Mouse (Mus musculus) MN1 (cell line): ENCODE data around the gene Igsf8.

Source experiments
- DNase-seq: peaks from one replicate; pipeline ENCODE4 v3.0.0-alpha.2; 2016; ENCODE audit warnings: low spot score

Igsf8 gene

GRCm38 (mm10) chr1:172323801-172324359 is 62.4 kb downstream of the Igsf8 start:
- no peak for DNase-seq

GRCm38 (mm10) chr1:172324725-172325124 is 63.3 kb downstream of the Igsf8 start:
- peak; percentile 82 for DNase-seq

- DNase-seq: no peak
These were observed 64.5 kb downstream of the Igsf8 start for GRCm38 (mm10) chr1:172325680-172326535.

DNA sequence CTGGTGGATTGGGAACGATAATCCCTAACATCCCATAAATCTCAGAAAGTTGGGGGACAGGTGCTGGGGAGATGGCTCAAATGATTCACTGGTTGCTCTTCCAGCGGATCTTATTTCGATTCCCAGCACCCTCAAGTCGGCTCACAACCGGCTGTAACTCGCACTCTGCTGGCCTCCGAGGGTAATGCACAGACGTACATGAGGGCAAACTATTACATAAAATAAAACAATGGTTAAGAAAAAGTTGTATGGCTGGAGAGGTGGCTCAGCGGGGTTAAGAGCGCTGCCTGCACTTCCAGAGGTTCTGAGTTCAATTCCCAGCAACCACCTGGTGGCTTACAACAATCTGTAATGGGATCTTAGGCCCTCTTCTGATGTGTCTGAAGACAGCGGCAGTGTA is 65.2 kb downstream of the Igsf8 start:
- no peak for DNase-seq

- no peak for DNase-seq
These were observed 66.0 kb downstream of the Igsf8 start for GRCm38 (mm10) chr1:172327206-172328001.

GRCm38 (mm10) chr1:172328041-172328440 is 66.6 kb downstream of the Igsf8 start:
- DNase-seq: no peak

GRCm38 (mm10) chr1:172328461-172328860 is 67.0 kb downstream of the Igsf8 start:
- DNase-seq: no peak

DNA sequence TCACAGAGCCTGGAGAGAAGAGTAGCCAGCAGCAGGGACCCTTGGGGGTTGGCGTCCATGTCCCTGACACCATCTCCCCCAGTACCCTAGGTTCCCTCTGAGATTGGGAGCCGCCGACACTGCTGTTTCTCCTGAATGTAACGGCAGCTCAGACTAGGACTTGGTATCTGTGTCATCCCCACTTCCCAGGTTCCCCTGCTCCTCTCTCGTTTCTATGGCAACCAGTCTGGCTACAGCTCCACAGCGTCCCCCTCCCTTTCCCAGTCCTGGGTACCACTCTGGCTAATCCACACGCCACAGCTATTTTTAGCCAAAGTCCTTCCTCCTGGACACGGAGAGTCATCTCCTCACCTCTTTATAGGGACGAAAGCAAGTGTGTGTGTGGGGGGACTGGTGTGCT is 67.7 kb downstream of the Igsf8 start, which contains the start of gene Kcnj9:
Gene Kcnj9 (minus strand): TSS at position 188 of the 400 bp plus-strand sequence.
- peak; percentile 77 for DNase-seq

GRCm38 (mm10) chr1:172329616-172330015 is 68.2 kb downstream of the Igsf8 start:
- no peak for DNase-seq

- DNase-seq: no peak
These were observed 70.0 kb downstream of the Igsf8 start for GRCm38 (mm10) chr1:172331422-172331947.

DNA sequence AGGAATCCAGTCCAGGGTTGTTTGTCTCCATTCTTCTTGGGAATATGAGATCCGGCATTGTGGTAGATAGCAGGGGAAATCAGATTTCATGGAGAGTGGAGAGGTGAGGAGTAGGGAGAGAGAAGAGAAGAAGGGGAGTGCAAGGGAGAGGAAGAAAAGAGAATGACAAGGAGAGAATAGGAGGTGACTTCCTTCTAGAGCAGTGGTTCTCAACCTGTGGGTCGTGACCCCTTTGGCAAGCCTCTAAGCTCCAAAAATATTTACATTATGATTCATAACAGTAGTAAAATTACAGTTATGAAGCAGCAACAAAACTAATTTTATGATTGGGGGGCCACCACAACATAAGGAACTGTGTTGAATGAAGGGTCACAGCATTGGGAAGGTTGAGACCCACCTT is 71.5 kb downstream of the Igsf8 start:
- no peak for DNase-seq

- DNase-seq: no peak
These were observed 72.1 kb downstream of the Igsf8 start for GRCm38 (mm10) chr1:172333512-172333911.

- no peak for DNase-seq
These were observed 74.4 kb downstream of the Igsf8 start for GRCm38 (mm10) chr1:172335804-172336203.

DNA sequence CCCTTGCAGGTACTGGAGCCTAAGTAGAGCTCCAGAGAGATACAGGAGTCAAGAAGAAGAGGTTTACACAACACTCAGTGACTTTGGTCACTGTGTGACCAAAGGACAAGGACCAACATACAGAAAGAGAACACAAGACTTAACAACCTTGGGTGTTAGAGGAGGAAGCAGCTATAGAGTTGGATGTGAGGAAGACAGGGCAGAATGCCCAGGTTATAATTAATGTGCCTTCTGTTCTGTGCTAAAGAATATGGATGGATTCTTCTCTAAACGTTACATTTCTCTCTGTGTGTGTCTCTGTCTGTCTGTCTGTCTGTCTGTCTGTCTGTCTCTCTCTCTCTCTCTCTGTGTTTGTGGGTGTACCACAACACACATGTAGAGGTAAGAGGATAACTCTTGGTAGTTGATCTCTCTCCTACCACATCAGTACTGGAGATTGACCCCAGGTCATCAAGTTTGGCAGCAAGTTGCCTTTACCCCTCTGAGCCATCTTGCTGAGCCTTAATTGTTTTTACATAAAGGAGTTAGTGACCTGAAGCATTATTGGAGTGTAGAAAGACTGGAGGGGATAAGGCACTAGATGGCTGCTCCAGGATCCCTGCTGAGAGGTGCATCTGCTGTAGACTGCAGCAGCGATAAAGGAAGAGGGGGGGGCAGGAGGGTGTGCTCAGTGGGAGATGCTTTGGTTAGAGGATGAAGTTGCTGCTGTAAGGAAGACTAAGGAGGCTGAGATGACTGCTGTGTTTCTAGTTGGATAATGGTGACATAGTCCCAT is 76.2 kb downstream of the Igsf8 start:
- no peak for DNase-seq

GRCm38 (mm10) chr1:172340729-172341321 is 79.4 kb downstream of the Igsf8 start, which contains the start of gene Kcnj10:
TSS of gene Kcnj10 (plus strand) at chr1:172341210.
- no peak for DNase-seq

DNA sequence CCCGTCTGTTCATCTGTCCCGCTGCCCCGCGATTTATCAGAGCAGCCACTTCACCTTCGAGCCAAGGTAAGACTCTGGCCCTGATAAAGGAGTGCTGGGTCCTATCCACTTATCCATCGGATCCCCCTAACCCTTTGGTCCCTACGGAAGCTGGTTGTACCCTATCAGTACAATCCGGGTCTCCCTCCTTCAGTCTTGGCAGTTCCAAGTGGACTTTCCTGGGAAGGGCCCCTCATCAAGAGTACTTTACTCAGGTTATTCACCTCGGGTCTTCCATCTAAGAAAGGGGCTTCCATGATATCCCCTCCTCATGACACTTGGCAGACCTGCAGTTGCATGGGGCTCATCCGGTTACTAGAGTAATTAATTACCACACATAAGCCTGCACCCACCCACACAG is 79.9 kb downstream of the Igsf8 start:
- no peak for DNase-seq

DNA sequence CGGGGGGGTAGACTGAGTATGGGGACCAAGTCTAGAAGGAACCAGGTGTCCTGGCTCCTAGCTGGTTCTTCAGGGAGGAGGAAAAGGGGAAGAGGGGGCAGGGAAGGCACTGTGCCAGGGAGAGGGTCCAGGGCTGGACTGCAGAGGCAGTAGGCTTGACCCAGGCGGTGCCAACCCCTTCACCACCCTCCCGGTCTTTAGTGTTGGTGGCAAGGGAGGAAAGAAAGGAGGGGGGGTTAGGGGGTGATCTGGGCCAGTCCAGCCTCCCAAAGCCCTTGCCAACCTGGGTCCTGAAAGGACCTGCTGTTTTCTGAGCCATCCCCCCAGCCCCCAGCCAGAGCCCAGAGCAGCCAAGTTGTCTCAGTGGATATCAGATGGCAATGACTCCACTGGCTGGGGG is 81.3 kb downstream of the Igsf8 start:
- DNase-seq: no peak

GRCm38 (mm10) chr1:172343914-172344313 is 82.5 kb downstream of the Igsf8 start:
- no peak for DNase-seq

DNA sequence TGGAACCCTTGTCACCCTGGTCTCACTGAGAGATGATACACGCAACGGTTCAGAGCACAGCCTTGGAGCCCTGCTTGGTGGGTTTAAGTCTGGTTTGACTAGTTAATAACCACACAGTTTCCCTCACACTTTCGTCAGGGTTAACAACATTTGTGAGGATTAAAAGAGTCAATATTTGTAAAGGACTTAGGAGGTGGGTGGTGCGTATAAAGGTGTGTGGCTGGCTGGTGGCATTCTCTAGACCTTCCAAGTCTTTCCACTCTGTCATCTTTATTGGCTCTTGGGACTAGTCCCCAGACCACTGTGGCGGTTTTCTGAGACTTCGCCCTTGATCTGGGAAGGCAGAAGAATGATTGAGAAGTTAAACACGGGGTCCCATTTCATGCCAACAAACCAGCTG is 83.4 kb downstream of the Igsf8 start:
- DNase-seq: no peak

- DNase-seq: no peak
These were observed 85.3 kb downstream of the Igsf8 start for GRCm38 (mm10) chr1:172346707-172347106.

DNA sequence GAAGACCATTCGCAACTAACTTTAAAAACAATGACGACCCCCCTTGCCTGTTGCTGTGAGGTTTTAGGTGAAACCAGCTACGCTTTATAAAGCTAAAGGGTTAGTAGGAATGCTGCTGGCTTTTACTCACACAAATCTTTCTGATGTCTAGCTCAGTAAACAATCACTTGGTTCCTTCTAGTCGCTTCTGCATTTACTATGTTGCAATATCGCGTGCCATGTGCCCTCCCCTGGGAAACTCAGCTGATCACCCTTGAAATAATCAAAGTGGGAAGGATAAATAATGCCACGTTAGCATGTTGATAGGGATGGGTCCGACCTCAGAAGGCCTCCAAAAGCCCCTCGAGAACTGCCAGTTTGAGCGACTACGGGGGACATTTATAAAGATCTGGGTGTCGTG is 85.9 kb downstream of the Igsf8 start:
- DNase-seq: no peak
